Mouse (Mus musculus) brain, embryonic 14.5 days (tissue): ENCODE results near the gene Gm4881.
"Not testable (repeated sequence)": the region's sequence is repeated elsewhere in the genome, so short reads cannot be mapped to it uniquely, and the experiment has no call there.

Experiments
- CTCF ChIP-seq: fragments of 200-500 bp; IDR thresholded peaks from 2 replicates; pipeline ENCODE4 v1.5.1; 2012; ENCODE audit warnings: inconsistent platforms, mild to moderate bottlenecking, moderate library complexity, borderline replicate concordance; ENCODE audit not compliant: insufficient read depth, insufficient read length; ENCODE audit errors: extremely low read depth
- POLR2A ChIP-seq: fragments of 200-500 bp; IDR thresholded peaks from 2 replicates; pipeline ENCODE4 v1.6.1; 2012; ENCODE audit warnings: mild to moderate bottlenecking, inconsistent platforms, borderline replicate concordance; ENCODE audit not compliant: poor library complexity, insufficient read depth, insufficient read length, severe bottlenecking; ENCODE audit errors: extremely low read depth

- TF ChIP-seq POLR2A, CTCF: not testable (repeated sequence)
Measured at GRCm38 (mm10) chr7:24895749-24896148, 48.5 kb downstream of the Gm4881 start.
